Mouse (Mus musculus) cerebellum, adult 11 months (tissue): ENCODE measurements at regions not wholly inside any gene's neighbourhood (a gene's known extent, or its start where the extent isn't known, plus 50 kb on each side); places are given as distances from the start of the nearest gene placed in this dataset.

Source experiments
- DNase-seq: peaks from one replicate; pipeline ENCODE4 v3.0.0; 2022

- DNase-seq: peak; percentile 9
Observed at GRCm38 (mm10) chr9:122437464-122437863, 86.1 kb downstream of the Abhd5 start.

DNA sequence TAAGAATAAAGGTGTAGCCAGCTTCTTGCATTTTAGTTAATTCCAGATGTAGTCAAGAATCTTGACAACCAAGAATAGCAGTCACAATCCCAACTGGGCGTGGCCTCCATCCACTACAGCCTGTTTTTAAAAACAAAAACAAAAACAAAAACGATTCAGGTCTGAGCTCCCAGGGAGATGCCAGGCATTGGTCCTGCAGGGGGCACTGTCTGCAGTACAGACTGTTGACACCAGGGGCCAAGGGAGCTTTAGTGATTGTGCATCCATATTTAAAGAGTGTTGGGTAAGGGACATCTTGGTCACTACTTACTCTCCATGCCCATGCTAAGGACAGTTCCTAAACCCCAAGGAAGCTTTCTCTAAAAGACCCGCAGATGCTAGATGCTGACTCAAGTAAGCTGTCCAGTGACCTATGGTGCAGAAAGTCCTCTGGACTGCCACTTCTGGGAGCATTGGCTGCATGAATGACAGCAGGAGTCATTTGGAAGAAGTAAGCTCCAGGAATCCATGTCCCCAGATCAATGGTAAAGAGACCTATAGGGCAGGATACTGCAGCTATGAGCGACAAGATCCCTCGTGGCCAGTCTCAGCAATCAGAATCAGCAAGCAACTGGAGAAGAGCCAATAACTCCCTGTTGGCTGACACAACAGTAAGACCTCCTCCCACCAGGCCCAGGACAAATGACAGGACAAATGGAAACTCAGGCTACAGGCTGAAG lies 95.1 kb downstream of the Abhd5 start:
- DNase-seq: no peak

GRCm38 (mm10) chr9:122447568-122447967 lies 96.2 kb downstream of the Abhd5 start:
- DNase-seq: no peak

GRCm38 (mm10) chr9:122448342-122448741 lies 96.9 kb downstream of the Abhd5 start:
- DNase-seq: no peak

- no peak for DNase-seq
Observed at GRCm38 (mm10) chr9:122450524-122450923, 99.1 kb downstream of the Abhd5 start.

GRCm38 (mm10) chr9:122455301-122455700 lies 103.9 kb downstream of the Abhd5 start:
- no peak for DNase-seq

DNA sequence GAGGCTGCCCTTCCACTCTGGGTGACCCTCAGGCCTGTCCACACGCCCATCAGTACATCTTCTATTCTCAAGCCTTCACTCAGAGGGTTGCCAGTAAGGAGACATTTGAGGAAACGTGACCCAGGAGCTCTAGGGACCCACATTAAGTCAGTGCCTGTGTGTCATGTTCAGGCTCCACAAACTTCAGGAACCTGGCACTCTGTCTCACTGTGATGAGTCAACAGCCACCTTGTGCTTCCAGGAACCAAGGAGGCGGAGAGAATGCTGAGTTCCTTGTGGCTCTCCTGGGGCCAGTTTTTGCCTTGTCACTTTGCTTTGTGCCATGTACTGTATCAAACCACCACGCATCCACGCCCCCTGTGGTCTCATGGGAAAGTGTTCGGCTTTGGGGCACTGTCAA lies 104.4 kb downstream of the Abhd5 start:
- no peak for DNase-seq

- DNase-seq: no peak
Observed at GRCm38 (mm10) chr9:122459491-122459890, 108.1 kb downstream of the Abhd5 start.

- no peak for DNase-seq
Observed at GRCm38 (mm10) chr9:122471539-122471938, 120.1 kb downstream of the Abhd5 start.

DNA sequence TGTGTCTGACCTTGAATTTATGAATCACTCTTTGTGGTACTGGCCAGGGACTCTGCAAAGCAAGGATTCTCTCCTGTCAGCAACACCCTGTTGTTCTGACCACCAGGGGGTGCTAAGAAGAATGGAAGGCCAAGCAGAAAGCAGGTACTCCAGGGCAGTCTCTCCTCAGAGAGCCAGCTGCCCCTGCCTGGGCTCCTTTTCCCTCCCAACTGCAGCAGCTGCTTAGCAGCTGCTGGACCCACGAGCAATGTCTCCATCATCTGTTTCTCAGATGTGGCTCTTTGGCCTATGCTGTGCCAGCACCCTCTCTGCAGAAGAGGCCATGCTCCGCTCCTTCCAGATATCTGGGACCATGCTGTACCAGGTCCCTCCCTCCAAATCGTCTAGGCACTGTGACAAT lies 124.9 kb downstream of the Abhd5 start:
- no peak for DNase-seq

DNA sequence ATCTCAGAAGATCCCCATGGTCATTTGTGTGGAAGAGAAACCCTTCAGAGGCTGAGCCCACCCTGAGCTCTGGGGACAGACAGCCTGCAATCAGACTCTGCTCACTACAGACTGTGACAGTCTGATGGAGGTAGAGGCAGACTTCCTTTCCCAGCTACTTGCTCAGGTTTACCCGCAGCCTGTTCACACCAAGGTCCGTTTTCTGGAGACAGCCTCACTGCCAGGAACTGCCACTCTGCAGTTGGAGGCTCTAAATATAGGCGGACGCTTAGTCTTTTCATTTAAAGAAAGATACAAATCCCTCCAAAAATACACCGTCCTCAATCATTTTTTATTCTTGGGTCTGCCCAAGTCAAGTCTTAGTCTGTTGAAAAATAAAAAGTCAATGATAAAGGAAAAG lies 135.6 kb downstream of the Abhd5 start:
- no peak for DNase-seq

GRCm38 (mm10) chr9:122494691-122495090 lies 143.3 kb downstream of the Abhd5 start:
- DNase-seq: no peak

DNA sequence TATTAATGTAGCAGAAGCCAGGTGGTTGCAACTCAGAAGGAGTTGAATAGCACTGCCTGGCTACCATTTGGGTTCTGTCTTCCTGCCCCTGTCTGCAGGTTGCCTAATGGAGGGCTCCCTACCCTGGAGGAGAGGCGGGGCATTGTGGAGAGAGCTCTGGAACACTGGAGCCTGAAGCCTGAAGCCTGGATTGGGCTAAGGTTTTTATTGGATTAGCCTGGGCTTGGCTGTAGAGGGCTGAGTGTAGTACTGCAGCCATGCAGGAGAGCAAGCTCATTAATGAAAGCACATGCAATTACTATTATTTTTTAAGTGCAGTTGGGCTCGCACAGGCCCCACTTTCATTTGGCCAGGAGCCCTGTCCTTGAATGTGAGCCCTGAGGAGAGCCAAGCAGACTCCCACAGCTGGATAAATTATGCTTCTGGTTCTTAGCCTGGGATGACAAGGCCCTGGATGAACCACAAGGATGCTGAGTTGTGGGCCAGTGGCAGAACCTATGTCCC lies 145.1 kb downstream of the Abhd5 start:
- DNase-seq: no peak

DNA sequence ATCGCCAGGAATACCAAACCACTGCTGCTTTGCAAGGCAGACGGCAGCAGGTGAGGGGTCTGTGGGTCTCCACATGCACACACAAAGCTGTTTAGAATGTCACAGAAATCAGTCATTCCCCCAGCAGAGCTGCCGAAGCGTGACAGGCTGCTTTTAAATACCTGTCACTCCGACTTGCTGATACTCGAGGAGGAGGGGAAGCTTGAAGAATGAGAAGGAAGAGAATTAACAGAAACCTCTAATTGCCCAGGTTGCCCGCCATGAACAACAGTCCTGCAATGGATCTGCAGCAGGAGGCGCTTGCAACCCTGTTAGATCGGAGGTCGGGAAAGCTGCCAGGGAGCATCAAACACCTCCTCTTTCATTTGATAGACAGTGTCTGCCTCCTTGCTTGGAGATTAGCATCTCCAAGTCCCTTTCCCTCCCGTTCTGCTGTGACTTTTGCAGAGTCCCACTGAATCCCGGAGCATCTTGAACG lies 150.5 kb downstream of the Abhd5 start:
- DNase-seq: no peak

GRCm38 (mm10) chr9:122521569-122521968 lies 170.2 kb downstream of the Abhd5 start:
- no peak for DNase-seq

DNA sequence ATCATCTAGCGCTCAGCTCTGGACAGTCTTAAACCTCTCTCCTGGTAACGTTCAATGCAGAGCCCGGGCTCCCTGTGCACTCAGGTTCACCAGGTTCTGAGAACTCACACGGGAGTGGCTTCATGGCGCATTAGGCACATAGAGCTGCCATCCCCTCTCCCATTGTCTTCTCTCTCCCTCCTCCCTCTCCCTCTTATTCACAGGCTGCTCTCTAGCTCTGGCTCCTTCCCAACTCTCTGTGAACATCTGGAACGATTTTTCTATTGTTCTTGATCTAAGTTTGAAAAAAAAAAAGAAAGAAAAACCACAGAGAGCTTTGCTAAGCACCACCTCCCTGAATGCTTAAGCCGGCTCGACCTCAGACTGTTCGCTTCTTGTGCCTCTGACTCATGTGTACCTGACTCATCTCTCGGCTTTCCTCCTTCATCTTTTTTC lies 174.2 kb downstream of the Abhd5 start:
- no peak for DNase-seq

- no peak for DNase-seq
Observed at GRCm38 (mm10) chr9:122528267-122528666, 176.9 kb downstream of the Abhd5 start.

- no peak for DNase-seq
Observed at GRCm38 (mm10) chr9:122529721-122530120, 178.3 kb downstream of the Abhd5 start.

DNA sequence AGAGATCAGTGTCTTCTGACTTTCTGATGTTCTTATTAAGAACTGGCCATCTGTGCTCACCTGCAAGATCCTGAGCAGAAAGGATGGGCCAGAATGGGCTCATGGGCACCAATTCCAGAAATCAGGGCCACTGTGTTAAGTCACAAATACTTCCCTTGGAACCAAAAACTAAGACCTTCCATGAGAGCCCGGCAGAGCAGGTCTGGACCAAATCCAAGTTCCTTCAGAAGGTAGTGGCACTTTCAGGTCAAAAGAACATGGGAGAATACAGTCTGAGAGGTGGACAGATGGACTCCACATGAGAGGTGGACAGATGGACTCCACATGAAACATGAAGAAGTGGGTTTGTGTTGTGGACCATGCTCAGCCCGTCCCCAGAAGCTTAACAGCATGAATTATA lies 180.4 kb downstream of the Abhd5 start:
- DNase-seq: peak; percentile 18

DNA sequence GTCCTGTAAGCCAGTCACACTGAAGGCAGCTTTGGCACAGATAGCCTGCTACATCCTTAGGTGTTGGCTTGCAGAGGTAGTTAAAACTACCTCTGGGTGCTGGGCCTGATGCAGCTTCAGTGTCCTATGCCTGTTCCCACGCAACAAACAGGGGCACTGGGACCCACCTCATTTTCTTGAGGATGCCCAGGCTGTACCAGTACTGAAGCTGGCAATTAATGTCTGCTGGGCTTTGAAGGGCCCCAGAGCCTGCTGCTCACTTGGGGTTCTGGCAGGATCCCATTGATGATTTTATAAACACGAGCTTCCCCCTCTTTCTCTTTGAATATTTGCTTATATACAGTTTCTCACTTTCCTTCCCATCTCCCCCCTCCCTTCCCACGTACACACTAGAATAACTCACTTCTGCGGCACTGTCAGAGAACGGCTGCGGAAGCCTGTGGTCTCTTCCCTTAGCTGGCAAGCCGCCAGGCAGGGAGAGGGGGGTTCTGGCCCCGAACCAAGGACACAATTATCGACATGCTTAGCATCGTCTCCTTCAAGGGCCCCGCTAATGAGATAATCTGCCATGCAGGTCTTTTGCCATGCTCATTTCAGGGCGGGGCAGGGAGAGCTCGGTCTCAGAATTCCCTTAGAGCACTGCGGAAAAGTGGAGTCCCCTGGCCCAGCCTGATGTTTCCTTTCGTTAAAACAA lies 182.9 kb downstream of the Abhd5 start:
- DNase-seq: no peak

- no peak for DNase-seq
Observed at GRCm38 (mm10) chr9:122534965-122535364, 183.6 kb downstream of the Abhd5 start.

DNA sequence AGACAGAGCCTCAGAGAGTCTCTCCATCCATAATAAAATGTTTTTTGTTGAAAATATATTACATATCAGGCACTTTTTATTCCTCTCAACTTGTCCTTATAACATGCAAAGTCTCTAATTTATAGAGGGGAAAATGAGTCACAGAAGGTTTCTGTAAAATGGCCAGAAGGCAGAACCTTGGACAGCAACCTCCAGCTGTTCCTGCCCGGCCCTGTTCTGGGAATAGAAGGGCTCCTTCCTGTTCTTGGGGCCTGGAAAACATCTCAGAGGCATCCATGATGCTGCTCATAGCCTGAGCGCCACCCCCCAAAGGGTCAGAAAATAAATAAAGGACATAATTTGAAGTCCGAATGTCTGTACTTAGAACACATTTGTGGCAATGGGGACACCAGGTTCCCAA lies 188.7 kb downstream of the Abhd5 start:
- no peak for DNase-seq

DNA sequence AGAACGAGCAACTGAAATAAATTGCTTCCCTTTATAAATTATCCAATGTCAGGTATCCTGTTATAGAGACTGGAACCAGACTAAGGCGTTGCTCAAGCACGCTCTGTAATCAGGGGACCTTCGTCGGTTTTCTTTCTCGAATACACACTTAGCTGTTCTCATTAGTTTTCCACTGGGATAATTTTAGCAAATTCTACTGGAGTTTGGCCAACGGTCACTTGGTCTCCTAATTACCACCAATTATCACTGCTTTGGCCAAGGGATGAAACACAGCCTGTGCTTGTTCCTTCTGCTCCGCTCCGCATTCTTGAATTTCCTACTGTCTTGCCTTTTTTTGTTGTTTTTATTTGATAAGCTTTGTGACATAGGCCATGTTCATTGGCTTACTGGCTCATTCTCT lies 191.1 kb upstream of the Topaz1 start:
- no peak for DNase-seq

DNA sequence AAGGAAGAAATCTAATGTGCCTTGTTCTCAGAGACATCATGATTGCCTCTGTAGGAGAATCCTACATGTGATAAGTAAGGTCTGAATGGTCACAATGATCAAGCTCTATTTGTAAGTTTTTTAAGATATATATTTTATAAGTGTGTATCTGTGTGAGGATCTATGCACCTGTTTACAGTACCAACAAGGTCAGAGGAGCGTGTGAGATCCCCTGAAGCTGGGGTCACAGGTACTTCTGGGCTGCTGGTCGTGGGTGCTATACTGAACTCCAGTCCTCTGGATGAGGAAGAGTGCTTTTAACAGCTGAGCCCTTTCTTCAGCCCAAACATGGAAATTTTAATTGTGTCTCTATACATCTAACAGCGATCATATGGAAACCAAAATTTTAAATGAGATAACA lies 181.1 kb upstream of the Topaz1 start:
- DNase-seq: no peak
